Mouse (Mus musculus) E14TG2a.4 (cell line): ENCODE measurements around the gene Nr5a2.

Source experiments
- CTCF ChIP-seq: conservative IDR thresholded peaks from 2 replicates; pipeline ENCODE4 v1.5.1; 2014; ENCODE audit warnings: low read length
- NANOG ChIP-seq: IDR thresholded peaks from 2 replicates; pipeline ENCODE4 v1.6.1; 2014; ENCODE audit warnings: borderline replicate concordance, low read length, mixed read lengths
- POU5F1 ChIP-seq: IDR thresholded peaks from 2 replicates; pipeline ENCODE4 v1.6.1; 2014; ENCODE audit warnings: low read length, borderline replicate concordance

- TF ChIP-seq CTCF: no peak
- TF ChIP-seq NANOG: no peak
- TF ChIP-seq POU5F1: no peak
Observed at GRCm38 (mm10) chr1:136890439-136890838, 69.8 kb downstream of the Nr5a2 start.
